Comparison of ENCODE assay signal across 8 mouse cellular contexts in the genomic region with DNA sequence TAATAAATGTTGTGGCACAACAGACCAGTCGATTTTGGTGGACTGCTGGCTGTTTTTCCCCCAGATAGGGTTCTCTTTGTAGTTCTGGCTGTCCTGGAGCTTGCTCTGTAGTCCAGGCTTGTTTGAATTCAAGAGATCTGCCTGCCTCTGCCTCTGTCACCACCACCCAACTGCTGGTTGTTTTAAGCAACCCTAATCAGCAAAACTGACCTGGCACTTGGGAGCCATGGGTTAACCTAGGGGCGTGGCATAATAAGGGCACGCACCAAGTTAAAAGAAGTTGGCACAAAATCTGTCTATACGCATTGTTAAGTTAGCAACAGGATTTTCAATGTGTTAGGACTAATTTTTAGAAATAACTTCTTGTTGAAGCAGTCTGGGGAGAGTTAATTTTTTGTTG. TPM values are rescaled to one million over a fixed set of nuclear protein-coding genes. Genes with fewer than 3 reads are reported as not detected.
DNase-seq lines count a peak whose midpoint lies in the region; ATAC-seq and TF ChIP-seq lines count a peak whose summit lies in the region.

No protein-coding gene starts in this region.

- no peak for TF ChIP-seq POLR2A in cortical plate, adult 2 months (IDR thresholded peaks at IDR 0.05; ENCODE audit: extremely low read depth, insufficient read depth, low read length)

- H3K4me1 ChIP-seq in kidney, postnatal 0 days (replicated peaks; ENCODE audit: insufficient read depth, low read length) = no peaks in the 10 kb centered on the region
- H3K4me1 ChIP-seq in cortical plate, adult 2 months (ENCODE audit: control insufficient read depth, insufficient read depth, low read length) = peaks cover 3% of the 10 kb centered on the region; the same call in 1 of the 2 replicates
- H3K4me1 ChIP-seq in intestine, embryonic 14.5 days (replicated peaks; ENCODE audit: control insufficient read depth, insufficient read depth, low read length) = peaks cover 7% of the 10 kb centered on the region
- H3K4me1 ChIP-seq in neural tube, embryonic 12.5 days = peaks cover 4% of the 10 kb centered on the region

- H3K9me3 ChIP-seq in kidney, postnatal 0 days (replicated peaks; ENCODE audit: low read length) = no peaks in the 10 kb centered on the region
- no peaks in the 10 kb centered on the region for H3K9me3 ChIP-seq in intestine, embryonic 14.5 days (ENCODE audit: control insufficient read depth, low read length)
- no peaks in the 10 kb centered on the region for H3K9me3 ChIP-seq in neural tube, embryonic 12.5 days

- H3K27me3 ChIP-seq in kidney, postnatal 0 days (ENCODE audit: insufficient read depth, low read length) = no peaks in the 10 kb centered on the region
- no peaks in the 10 kb centered on the region for H3K27me3 ChIP-seq in intestine, embryonic 14.5 days (replicated peaks; ENCODE audit: control insufficient read depth, insufficient read depth, low read length)
- no peaks in the 10 kb centered on the region for H3K27me3 ChIP-seq in neural tube, embryonic 12.5 days (replicated peaks)

- no peak for ATAC-seq in kidney, postnatal 0 days (replicated peaks; ENCODE audit: low FRiP score, low read depth)
- ATAC-seq in intestine, embryonic 14.5 days (replicated peaks; ENCODE audit: low FRiP score, low TSS enrichment, low read depth) = no peak
- ATAC-seq in neural tube, embryonic 12.5 days (ENCODE audit: low FRiP score, low read depth) = no peak

- DNase-seq in kidney, postnatal 0 days (ENCODE audit: low spot score) = no peak
- no peak for DNase-seq in kidney, adult 18-20 months
- peak; percentile 56 for DNase-seq in intestine, embryonic 14.5 days (ENCODE audit: low spot score)
- DNase-seq in thymus, postnatal 36 days = no peak
- no peak for DNase-seq in gastrocnemius, postnatal 4 days (ENCODE audit: low spot score in 2 of 2)
- no peak for DNase-seq in lung, postnatal 14 days

- peak overlapping the region; percentile 94 for H3K27ac ChIP-seq in kidney, postnatal 0 days
- no peak overlapping the region for H3K27ac ChIP-seq in cortical plate, adult 2 months (ENCODE audit: insufficient read depth, low read length)
- H3K27ac ChIP-seq in intestine, embryonic 14.5 days (ENCODE audit: low read depth) = peak overlapping the region; percentile 90
- no peak overlapping the region for H3K27ac ChIP-seq in neural tube, embryonic 12.5 days

- H3K9ac ChIP-seq in kidney, postnatal 0 days (ENCODE audit: low read depth, low read length) = peak overlapping the region; percentile 71; the same call in 1 of the 2 replicates
- H3K9ac ChIP-seq in intestine, embryonic 14.5 days (ENCODE audit: low read length) = peak overlapping the region; percentile 66
- H3K9ac ChIP-seq in neural tube, embryonic 12.5 days = no peak overlapping the region

- H3K4me2 ChIP-seq in kidney, postnatal 0 days (ENCODE audit: low read length) = peak overlapping the region; percentile 66; the same call in 1 of the 2 replicates
- H3K4me2 ChIP-seq in intestine, embryonic 14.5 days (ENCODE audit: low read length) = peak overlapping the region; percentile 49
- peak overlapping the region; percentile 70 for H3K4me2 ChIP-seq in neural tube, embryonic 12.5 days (replicated peaks)

- WGBS in kidney, postnatal 0 days = 80% methylated on average over 4 of the region's 4 CpGs
- 88% methylated on average over 4 of the region's 4 CpGs for WGBS in intestine, embryonic 14.5 days
- 92% methylated on average over 4 of the region's 4 CpGs for WGBS in neural tube, embryonic 12.5 days

- H3K36me3 ChIP-seq in kidney, postnatal 0 days (ENCODE audit: insufficient read depth, low read length) = no peaks in the 10 kb centered on the region
- H3K36me3 ChIP-seq in intestine, embryonic 14.5 days (ENCODE audit: control insufficient read depth, insufficient read depth, low read length) = no peaks in the 10 kb centered on the region
- no peaks in the 10 kb centered on the region for H3K36me3 ChIP-seq in neural tube, embryonic 12.5 days

- no peak for TF ChIP-seq CTCF in kidney, postnatal 0 days (IDR thresholded peaks at IDR 0.05; ENCODE audit: low read depth)
- no peak for TF ChIP-seq CTCF in cortical plate, adult 2 months (IDR thresholded peaks at IDR 0.05; ENCODE audit: extremely low read depth, insufficient read depth, low read length)

- peak overlapping the region; percentile 99 for H3K4me3 ChIP-seq in kidney, postnatal 0 days (replicated peaks; ENCODE audit: low read depth, low read length)
- peak overlapping the region; percentile 45; the same call in 1 of the 2 replicates for H3K4me3 ChIP-seq in cortical plate, adult 2 months (ENCODE audit: insufficient read depth, low read length)
- H3K4me3 ChIP-seq in intestine, embryonic 14.5 days (ENCODE audit: low read depth, low read length) = peak overlapping the region; percentile 80
- no peak overlapping the region for H3K4me3 ChIP-seq in neural tube, embryonic 12.5 days

RNA-seq across cellular contexts. Expression of a gene that starts 1.3 kb away (rescaled TPM):
- polyA plus RNA-seq in kidney, postnatal 0 days (2015; fragmentation: Nextera tagmentation; extraction: Ambion mirVana) = 45.7 and 49.3 TPM in 2 replicates
- 32.8 and 33.9 TPM in 2 replicates for polyA plus RNA-seq in cortical plate, adult 2 months (2012; rRNA removed)
- 115 and 116 TPM in 2 replicates for polyA plus RNA-seq in intestine, embryonic 14.5 days (2014; fragmentation: Nextera tagmentation; extraction: Ambion mirVana)
- polyA plus RNA-seq in neural tube, embryonic 12.5 days (2016; fragmentation: Nextera tagmentation; extraction: Ambion mirVana) = 125 and 134 TPM in 2 replicates
- 10 to 100 TPM; 66.9 to 71.4 TPM for total RNA-seq in gastrocnemius, postnatal 4 days (2021)

RNA-seq across cellular contexts. Expression of a gene that starts 52.1 kb away (rescaled TPM):
- 22.5 and 24.5 TPM in 2 replicates for polyA plus RNA-seq in kidney, postnatal 0 days (2015; fragmentation: Nextera tagmentation; extraction: Ambion mirVana)
- 50.7 and 51.2 TPM in 2 replicates for polyA plus RNA-seq in cortical plate, adult 2 months (2012; rRNA removed)
- polyA plus RNA-seq in intestine, embryonic 14.5 days (2014; fragmentation: Nextera tagmentation; extraction: Ambion mirVana) = 37.2 and 39.3 TPM in 2 replicates
- 26.5 and 28.5 TPM in 2 replicates for polyA plus RNA-seq in neural tube, embryonic 12.5 days (2016; fragmentation: Nextera tagmentation; extraction: Ambion mirVana)
- 10 to 100 TPM; 51.7 to 53.9 TPM for total RNA-seq in gastrocnemius, postnatal 4 days (2021)

Comparison
In these comparisons a context has a peak if more than half of its experiments do, and no peak if none do; other contexts are left out.
1. H3K27ac ChIP-seq: peak in kidney, postnatal 0 days (single experiment) and intestine, embryonic 14.5 days (single experiment); none in cortical plate, adult 2 months (single experiment) and neural tube, embryonic 12.5 days (single experiment).
2. Peak in every context shown above with its lines, with median percentiles within 50 percentile points of each other: H3K4me2 ChIP-seq.